Mouse (Mus musculus) stomach, embryonic 16.5 days (tissue): ENCODE measurements around the gene Zfp385a. TPM values are rescaled to one million over a fixed set of nuclear protein-coding genes. Genes with fewer than 3 reads are reported as not detected.
"Not testable (repeated sequence)": the region's sequence is repeated elsewhere in the genome, so short reads cannot be mapped to it uniquely, and the experiment has no call there.

Experiments used
- ATAC-seq: fragments of 200-750 bp; cut with Nextera tagmentation; 2 replicates; pipeline ENCODE4 v1.8.0; 2017; ENCODE audit warnings: moderate number of reproducible peaks, moderate TSS enrichment; ENCODE audit not compliant: insufficient read depth, low FRiP score
- H3K27ac ChIP-seq: fragments of 300-500 bp; sonication (generic); 2 replicates; pipeline ENCODE4 v1.5.1; 2014; ENCODE audit warnings: low read length
- H3K27me3 ChIP-seq: fragments of 300-500 bp; sonication (generic); 2 replicates; pipeline ENCODE4 v1.6.1; 2014; ENCODE audit warnings: low read length, control low read depth, mixed read lengths; ENCODE audit not compliant: control insufficient read depth, insufficient read depth
- H3K36me3 ChIP-seq: fragments of 300-500 bp; sonication (generic); 2 replicates; pipeline ENCODE4 v1.6.1; 2014; ENCODE audit warnings: low read length; ENCODE audit not compliant: control insufficient read depth, insufficient read depth
- H3K4me1 ChIP-seq: fragments of 300-500 bp; sonication (generic); 2 replicates; pipeline ENCODE4 v1.6.1; 2014; ENCODE audit warnings: low read length, control low read depth, mixed read lengths; ENCODE audit not compliant: control insufficient read depth, insufficient read depth
- H3K4me2 ChIP-seq: fragments of 300-500 bp; sonication (generic); 2 replicates; pipeline ENCODE4 v1.6.1; 2014; ENCODE audit warnings: low read depth, low read length, mixed read lengths
- H3K4me3 ChIP-seq: fragments of 300-500 bp; sonication (generic); replicated peaks from 2 replicates; pipeline ENCODE4 v1.5.1; 2014; ENCODE audit warnings: mild to moderate bottlenecking, low read length
- H3K9ac ChIP-seq: fragments of 300-500 bp; sonication (generic); 2 replicates; pipeline ENCODE4 v1.6.1; 2014; ENCODE audit warnings: low read length
- H3K9me3 ChIP-seq: fragments of 300-500 bp; sonication (generic); replicated peaks from 2 replicates; pipeline ENCODE4 v1.6.1; 2016; ENCODE audit warnings: low read length, control low read depth; ENCODE audit not compliant: control insufficient read depth
- WGBS: fragments of 180-500 bp; shearing (Covaris S2); extraction: QIAGEN DNeasy Blood & Tissue Kit; methylation state at CpG from one replicate; pipeline ENCODE4 v1.1.7; 2014; 5-methylcytosine and 5-hydroxymethylcytosine counted together
- polyA plus RNA-seq: library from polyadenylated mRNA; unstranded; fragments of >200 nt; fragmentation: Nextera tagmentation; extraction: Ambion mirVana; gene quantifications from 2 replicates; pipeline ENCODE4 v1.2.1, GENCODE M21; 2015

The Zfp385a gene
- polyA plus RNA-seq, 1 experiment from 2014 or later, result 6.9 TPM

GRCm38 (mm10) chr15:103284647-103285046, 55.2 kb downstream of the Zfp385a start:
- no peak overlapping the region; the same call in 1 of the 2 replicates for H3K27ac ChIP-seq
- H3K36me3 ChIP-seq, result no peaks in the 10 kb centered on the region
- H3K9ac ChIP-seq, result 0 out of 2 replicates have a peak overlapping the region, but pooled peaks have one; percentile 27
- no peaks in the 10 kb centered on the region for H3K9me3 ChIP-seq
- no peak overlapping the region for H3K4me2 ChIP-seq
- WGBS, result 38% methylated on average over 2 of the region's 2 CpGs
- peaks cover 14% of the 10 kb centered on the region for H3K4me1 ChIP-seq
- no peaks in the 10 kb centered on the region for H3K27me3 ChIP-seq
- H3K4me3 ChIP-seq, result no peak overlapping the region
- no peak for ATAC-seq

- no peaks in the 10 kb centered on the region for H3K27me3 ChIP-seq
- no peak overlapping the region for H3K9ac ChIP-seq
- H3K4me2 ChIP-seq, result no peak overlapping the region
- H3K27ac ChIP-seq, result no peak overlapping the region
- H3K4me1 ChIP-seq, result peaks cover 14% of the 10 kb centered on the region
- H3K36me3 ChIP-seq, result no peaks in the 10 kb centered on the region
- ATAC-seq, result no peak
- H3K4me3 ChIP-seq, result no peak overlapping the region
- no peaks in the 10 kb centered on the region for H3K9me3 ChIP-seq
- WGBS, result 70% methylated on average over 3 of the region's 3 CpGs
Measured at GRCm38 (mm10) chr15:103284066-103284465, 55.8 kb downstream of the Zfp385a start.

GRCm38 (mm10) chr15:103281465-103282205, 58.3 kb downstream of the Zfp385a start:
- Histone ChIP-seq H3K4me3 (no peak overlapping the region), H3K4me2 (no peak overlapping the region), H3K4me1 (peaks cover 14% of the 10 kb centered on the region), H3K9ac (no peak overlapping the region), H3K27me3 (no peaks in the 10 kb centered on the region), H3K27ac (peak overlapping the region; percentile 53), H3K9me3 (no peaks in the 10 kb centered on the region), H3K36me3 (no peaks in the 10 kb centered on the region)
- WGBS, result 85% methylated on average over 3 of the region's 3 CpGs
- no peak for ATAC-seq

GRCm38 (mm10) chr15:103280817-103281464, 59.0 kb downstream of the Zfp385a start:
- peak overlapping the region; percentile 38; the same call in 1 of the 2 replicates for H3K27ac ChIP-seq
- H3K9me3 ChIP-seq, result no peaks in the 10 kb centered on the region
- no peaks in the 10 kb centered on the region for H3K36me3 ChIP-seq
- H3K4me3 ChIP-seq, result no peak overlapping the region
- WGBS, result 51% methylated on average over 3 of the region's 3 CpGs
- no peak overlapping the region for H3K9ac ChIP-seq
- H3K27me3 ChIP-seq, result no peaks in the 10 kb centered on the region
- H3K4me2 ChIP-seq, result no peak overlapping the region
- peaks cover 12% of the 10 kb centered on the region for H3K4me1 ChIP-seq
- peak; percentile 72 for ATAC-seq

GRCm38 (mm10) chr15:103279750-103280149, 60.1 kb downstream of the Zfp385a start:
- Histone ChIP-seq H3K9ac (no peak overlapping the region), H3K36me3 (no peaks in the 10 kb centered on the region), H3K9me3 (no peaks in the 10 kb centered on the region), H3K27me3 (no peaks in the 10 kb centered on the region), H3K4me1 (peaks cover 8% of the 10 kb centered on the region; the same call in 1 of the 2 replicates), H3K27ac (no peak overlapping the region; the same call in 1 of the 2 replicates), H3K4me2 (no peak overlapping the region), H3K4me3 (no peak overlapping the region)
- WGBS, result 60% methylated on average over 3 of the region's 3 CpGs
- no peak for ATAC-seq

- 0 out of 2 replicates have a peak overlapping the region, but pooled peaks have one; percentile 1 for H3K9ac ChIP-seq
- H3K4me1 ChIP-seq, result peaks cover 14% of the 10 kb centered on the region; the same call in 1 of the 2 replicates
- no peak for ATAC-seq
- no peak overlapping the region for H3K27ac ChIP-seq
- no peaks in the 10 kb centered on the region for H3K9me3 ChIP-seq
- H3K27me3 ChIP-seq, result no peaks in the 10 kb centered on the region
- no peak overlapping the region for H3K4me3 ChIP-seq
- H3K4me2 ChIP-seq, result no peak overlapping the region
- 58% methylated on average over 7 of the region's 7 CpGs for WGBS
- no peaks in the 10 kb centered on the region for H3K36me3 ChIP-seq
Measured at GRCm38 (mm10) chr15:103277949-103278348, 61.9 kb downstream of the Zfp385a start.

- ATAC-seq, H3K9me3 ChIP-seq, H3K27me3 ChIP-seq, H3K9ac ChIP-seq, H3K4me3 ChIP-seq, H3K36me3 ChIP-seq, H3K4me2 ChIP-seq, H3K27ac ChIP-seq: not testable (repeated sequence)
- 95% methylated on average over 3 of the region's 3 CpGs for WGBS
- H3K4me1 ChIP-seq, result peaks cover 14% of the 10 kb centered on the region; the same call in 1 of the 2 replicates
Measured at GRCm38 (mm10) chr15:103275943-103276342, 64.0 kb downstream of the Zfp385a start.

- Histone ChIP-seq H3K4me3 (peak within 1 kb of the TSS; percentile 82), H3K9ac (peak within 1 kb of the TSS; percentile 91), H3K27ac (peak within 1 kb of the TSS; percentile 62), H3K36me3 (no peaks in the 10 kb centered on the region), H3K4me2 (peak within 1 kb of the TSS; percentile 68), H3K4me1 (peaks cover 10% of the 10 kb centered on the region; the same call in 1 of the 2 replicates), H3K9me3 (no peaks in the 10 kb centered on the region), H3K27me3 (no peaks in the 10 kb centered on the region)
- under 1% methylated on average over 38 of the region's 38 CpGs for WGBS
- ATAC-seq, result peak; percentile 98
Measured at GRCm38 (mm10) chr15:103272419-103273279, 67.2 kb downstream of the Zfp385a start, which contains the start of gene Copz1. TSS of gene Copz1 (plus strand) at chr15:103272714.
